Mouse (Mus musculus) stomach, postnatal 0 days (tissue): Measurements from ENCODE around the gene Col4a3.

Experiments used
- CTCF ChIP-seq: IDR thresholded peaks from 2 replicates; pipeline ENCODE4 v1.5.1; 2016; ENCODE audit warnings: antibody characterized with exemption, low read depth, mild to moderate bottlenecking, moderate library complexity
- EP300 ChIP-seq: optimal IDR thresholded peaks from 2 replicates; pipeline ENCODE3; 2016; ENCODE audit warnings: antibody characterized with exemption

DNA sequence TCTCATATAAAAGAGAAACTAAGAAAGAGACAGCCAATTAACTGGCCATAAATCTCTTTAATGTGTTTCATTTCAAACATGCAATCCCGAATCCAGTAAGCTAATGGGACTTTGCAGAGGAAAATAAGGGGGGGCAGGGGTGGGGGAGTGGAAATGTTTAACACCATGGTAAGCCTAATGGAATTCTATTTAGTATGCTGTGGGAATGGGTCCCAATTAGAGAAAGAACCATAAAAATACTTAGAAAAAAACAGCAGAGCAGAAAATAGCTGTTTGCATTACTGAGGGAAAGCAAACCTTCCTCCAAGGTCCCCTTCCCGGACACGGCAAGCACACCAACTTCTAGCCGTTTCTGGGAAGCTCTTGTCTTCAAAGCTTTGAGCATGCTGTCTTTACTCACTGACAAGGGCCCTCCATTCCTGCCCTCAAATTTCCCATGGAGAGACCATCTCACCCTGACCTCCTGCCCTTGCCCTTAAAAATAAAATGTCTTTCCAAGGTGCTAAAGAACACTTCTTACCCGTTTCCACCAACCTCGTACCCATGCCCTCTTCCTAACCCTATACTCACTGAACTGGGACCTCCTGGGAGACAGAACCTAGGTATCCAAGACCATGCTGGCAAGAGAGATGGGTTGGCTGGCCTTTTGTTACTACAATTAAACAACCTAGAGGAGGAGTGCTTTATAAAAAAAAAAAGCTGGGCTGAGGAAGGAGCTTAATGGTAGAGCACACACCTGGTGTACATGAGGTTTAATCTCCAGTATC, 42.1 kb upstream of the Col4a3 start:
- TF ChIP-seq CTCF: no peak
- TF ChIP-seq EP300: no peak
